Mouse (Mus musculus): Measurements from ENCODE around the gene Nrxn1. TPM values are rescaled to one million over a fixed set of nuclear protein-coding genes. Genes with fewer than 3 reads are reported as not detected.

The Nrxn1 gene
- total RNA-seq, 2 experiments from 2014 or later: 718 to 743 TPM

DNA sequence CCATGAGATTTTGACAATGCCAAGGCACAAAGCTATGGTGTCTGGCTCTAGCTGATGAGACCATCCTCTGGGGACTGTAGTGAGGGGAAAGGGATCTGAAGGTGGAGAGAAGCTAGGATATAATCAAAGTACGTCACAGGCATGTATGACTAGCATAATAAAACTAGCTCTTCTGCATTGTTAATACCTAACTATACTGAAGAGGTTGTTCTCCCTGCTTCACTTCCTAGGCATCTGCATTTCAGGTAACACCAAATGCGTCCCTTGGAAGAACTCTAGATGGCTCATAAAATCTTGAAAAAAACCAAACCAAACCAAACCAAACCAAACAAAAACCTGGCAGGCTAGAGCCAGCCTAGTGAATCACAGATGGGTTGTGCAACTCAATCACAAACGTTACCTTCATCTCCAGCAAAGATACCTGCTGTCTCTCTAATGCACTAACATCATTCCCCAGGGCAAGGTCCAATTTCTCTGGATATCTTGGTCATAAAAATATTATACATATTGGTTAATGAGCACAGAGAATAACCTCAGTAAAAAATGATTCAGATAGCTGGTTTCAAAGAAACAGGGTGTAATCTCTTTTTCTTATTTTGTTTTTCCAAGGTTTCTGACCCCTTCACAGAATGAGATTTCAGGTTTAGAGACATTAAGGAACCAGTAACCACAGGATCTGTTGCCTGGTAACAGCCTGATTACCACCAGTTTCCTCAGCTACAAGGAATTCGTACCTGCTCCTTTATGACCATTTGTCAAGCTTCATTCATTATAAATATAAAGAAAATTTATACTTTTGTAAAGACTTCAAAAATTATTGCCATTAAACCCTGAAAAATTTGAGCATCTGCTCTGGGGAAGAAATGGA is 256.5 kb downstream of the Nrxn1 start:
- no peak for DNase-seq (ENCODE audit: extremely low spot score in 1 of 2, low spot score in 2 of 2)
- intact Hi-C loops (cut with DNase I): no loop called here

DNA sequence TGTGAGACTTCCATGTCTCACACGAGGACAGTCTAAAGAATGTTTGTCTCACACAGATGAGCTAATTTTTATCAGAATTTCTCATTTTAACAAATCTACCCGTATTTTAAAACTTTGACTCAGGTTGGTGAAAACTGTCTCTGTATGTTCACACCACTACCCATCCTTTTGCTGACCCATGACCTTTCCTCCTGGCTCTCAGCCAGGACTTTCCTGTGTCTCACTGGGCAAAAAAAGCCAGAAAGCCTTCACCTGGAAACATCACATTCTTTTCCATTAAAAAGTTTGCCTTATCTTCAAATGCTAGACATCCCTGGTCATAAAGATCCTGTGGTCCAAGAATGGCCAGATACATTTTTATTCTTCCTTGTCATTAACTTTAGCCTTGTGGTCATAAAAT is 274.5 kb downstream of the Nrxn1 start:
- intact Hi-C loops (cut with DNase I): no loop called here
- DNase-seq (ENCODE audit: extremely low spot score in 1 of 2, low spot score in 2 of 2): peak in 1 of 2 experiments; percentile 29

GRCm38 (mm10) chr17:90817898-90818297 is 275.0 kb downstream of the Nrxn1 start:
- no peak for DNase-seq (ENCODE audit: extremely low spot score in 1 of 2, low spot score in 2 of 2)
- intact Hi-C loops (cut with DNase I): no loop called here

DNA sequence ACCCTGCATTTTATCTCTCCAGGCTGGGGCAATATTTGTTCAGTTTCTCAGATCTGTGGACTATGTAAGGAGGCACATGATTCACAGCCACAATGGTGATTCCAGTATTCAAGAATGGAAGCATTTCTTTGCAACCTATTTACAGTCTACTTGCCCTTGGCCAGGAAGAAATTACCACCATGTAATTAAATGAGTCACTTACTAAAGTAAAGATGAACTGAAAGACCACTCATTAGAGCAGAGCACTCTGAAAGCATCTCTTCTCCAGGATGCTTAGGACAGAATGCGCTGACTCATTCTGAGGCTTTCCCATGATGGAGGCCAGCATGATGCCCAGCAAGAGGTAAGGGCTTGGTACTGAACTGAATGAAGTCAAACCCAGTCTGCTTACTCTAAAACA is 277.6 kb downstream of the Nrxn1 start:
- no peak for DNase-seq (ENCODE audit: extremely low spot score in 1 of 2, low spot score in 2 of 2)
- intact Hi-C loops (cut with DNase I): no loop called here

DNA sequence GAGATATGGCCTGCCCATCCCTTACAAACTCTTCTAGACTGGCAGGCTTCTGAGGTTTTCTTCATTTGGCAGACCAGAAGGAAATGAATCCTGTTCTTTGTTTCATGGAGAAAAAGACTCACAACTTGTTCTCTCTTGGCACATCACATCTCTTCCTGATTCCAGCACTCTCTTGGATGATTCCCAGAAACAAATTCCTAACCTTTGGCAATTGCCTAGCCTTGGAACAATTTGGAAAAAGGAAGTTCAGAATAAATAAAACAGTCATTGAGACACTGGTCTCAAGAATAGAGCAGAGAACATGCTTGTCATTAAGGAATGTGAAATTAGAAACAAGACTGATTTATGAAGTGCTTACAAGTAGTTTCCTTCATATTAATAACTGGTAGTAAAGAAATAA is 279.1 kb downstream of the Nrxn1 start:
- DNase-seq (ENCODE audit: extremely low spot score in 1 of 2, low spot score in 2 of 2): peak in 1 of 2 experiments; percentile 49
- intact Hi-C loops (cut with DNase I): no loop called here

- no peak for DNase-seq (ENCODE audit: extremely low spot score in 1 of 2, low spot score in 2 of 2)
- intact Hi-C loops (cut with DNase I): no loop called here
Observed at GRCm38 (mm10) chr17:90812485-90812884, 280.4 kb downstream of the Nrxn1 start.

DNA sequence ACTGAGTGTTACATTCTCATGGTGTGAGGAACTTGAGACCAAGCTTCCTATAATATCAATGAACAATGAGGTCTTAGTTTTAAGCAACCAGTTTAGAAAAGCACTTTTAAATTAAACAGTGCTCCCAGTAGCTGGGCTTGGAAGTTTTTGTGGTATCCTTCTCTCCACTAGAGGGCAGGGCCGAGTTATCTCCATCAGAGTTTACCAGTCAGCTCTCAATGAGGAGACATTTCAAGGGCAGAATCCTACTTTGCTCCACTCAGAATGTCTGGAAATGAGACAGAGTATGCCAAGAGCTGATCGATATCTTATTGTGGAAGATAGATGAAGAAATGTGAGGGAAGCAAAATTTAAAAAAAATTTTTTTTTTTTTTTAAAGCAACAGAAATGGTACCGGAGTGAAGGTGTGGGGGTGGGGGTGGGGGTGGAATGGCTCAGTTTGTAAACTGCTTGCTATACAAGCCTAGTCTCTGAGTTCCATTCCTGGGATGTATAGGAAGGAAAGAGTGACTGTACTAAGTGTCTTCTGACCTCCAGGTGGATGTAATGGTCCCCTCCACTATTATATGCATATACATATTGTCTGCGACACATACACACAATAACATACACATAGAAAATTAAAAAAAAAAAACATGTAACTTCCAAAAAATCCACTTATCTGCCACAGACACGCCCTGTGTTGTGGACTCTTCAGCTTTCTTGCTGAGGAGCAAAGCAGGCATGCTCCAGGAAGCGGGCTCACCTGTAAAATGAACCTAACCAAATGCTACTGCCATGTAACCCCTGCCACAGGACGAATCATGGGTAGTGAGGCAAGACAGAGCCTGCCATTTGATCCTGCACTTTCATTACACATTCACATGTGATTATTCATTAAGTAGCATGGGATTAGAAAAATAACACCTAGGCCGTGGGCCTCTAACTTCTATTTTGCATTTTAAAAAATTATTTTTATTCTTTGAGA is 283.4 kb downstream of the Nrxn1 start:
- intact Hi-C loops (cut with DNase I): loop anchor here (5.0 kb wide), 1 partner anchor 278 kb away; no protein-coding TSS in a partner anchor
- peak; percentile 58 to 76 for DNase-seq (ENCODE audit: extremely low spot score in 1 of 2, low spot score in 2 of 2)

DNA sequence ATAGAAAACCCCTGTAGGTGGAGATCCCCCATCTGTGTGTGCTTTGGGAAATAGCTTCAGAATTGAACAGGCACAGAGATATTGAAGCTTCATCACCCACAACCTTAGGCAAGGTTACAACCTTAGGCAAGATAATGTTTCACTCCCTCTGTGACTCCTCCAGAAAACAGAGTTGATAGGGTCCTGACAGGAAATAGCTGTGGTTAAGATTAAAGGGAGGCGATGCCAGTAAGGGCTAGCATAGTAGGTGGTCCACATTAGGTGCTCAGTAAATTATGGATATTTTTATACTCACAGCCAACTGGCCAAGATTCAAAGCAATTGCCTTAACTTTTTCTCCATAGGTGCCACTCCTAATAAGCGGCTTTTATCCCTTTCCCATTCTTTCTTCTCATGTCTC is 284.6 kb downstream of the Nrxn1 start:
- intact Hi-C loops (cut with DNase I): loop anchor here (5.0 kb wide), 1 partner anchor 279 kb away; no protein-coding TSS in a partner anchor
- no peak for DNase-seq (ENCODE audit: extremely low spot score in 1 of 2, low spot score in 2 of 2)

DNA sequence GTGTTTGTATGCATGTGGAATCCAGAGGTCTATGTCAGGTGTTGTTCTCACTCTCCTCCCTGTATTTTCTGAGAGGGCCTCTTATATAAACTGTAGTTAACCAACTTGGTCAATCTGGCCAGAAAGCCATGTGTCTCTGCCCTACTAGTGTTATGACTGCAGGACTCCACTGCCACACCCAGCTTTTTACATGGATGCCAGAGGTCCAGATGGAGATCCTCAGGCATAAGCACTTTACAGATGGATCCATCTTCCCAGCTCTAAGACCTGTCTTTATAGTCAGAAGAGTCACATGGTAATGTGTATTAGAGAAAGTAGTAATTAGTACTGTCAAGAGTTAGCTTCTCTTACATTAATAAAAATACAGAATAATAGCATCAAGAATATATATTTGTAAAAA is 285.7 kb downstream of the Nrxn1 start:
- intact Hi-C loops (cut with DNase I): loop anchor here (5.0 kb wide), 1 partner anchor 280 kb away; no protein-coding TSS in a partner anchor
- DNase-seq (ENCODE audit: extremely low spot score in 1 of 2, low spot score in 2 of 2): no peak

- intact Hi-C loops (cut with DNase I): no loop called here
- no peak for DNase-seq (ENCODE audit: extremely low spot score in 1 of 2, low spot score in 2 of 2)
Observed at GRCm38 (mm10) chr17:90798689-90799088, 294.2 kb downstream of the Nrxn1 start.

DNA sequence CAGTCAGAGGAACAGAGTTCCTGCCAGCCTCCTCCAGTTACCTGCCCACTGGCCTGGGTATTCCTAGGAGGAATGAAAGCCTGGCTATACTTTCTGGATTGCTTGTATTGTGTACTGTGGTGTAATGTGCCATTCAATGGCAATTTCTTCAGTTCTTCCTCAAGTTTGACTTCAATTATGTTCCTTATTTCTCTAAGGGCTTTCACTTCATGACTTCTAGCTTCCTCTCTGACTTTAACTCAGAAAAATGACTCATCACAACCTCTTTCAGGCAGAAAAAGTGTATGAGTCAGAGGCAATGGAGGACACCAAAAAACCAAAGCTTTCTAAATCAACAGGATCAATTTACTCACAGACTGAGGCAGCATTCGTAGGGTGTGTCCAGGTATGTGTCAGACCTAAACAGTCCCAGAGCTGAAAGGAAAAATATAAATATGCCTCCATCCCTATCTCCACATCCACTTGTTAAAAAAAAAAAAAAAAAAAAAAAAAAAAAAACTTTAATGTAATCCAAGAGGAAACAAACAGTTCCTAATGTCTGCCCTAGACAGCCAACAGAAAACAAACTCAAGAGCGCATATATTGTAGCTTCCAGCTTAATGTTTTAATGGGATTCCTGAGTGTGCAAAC is 295.1 kb downstream of the Nrxn1 start:
- DNase-seq (ENCODE audit: extremely low spot score in 1 of 2, low spot score in 2 of 2): no peak
- intact Hi-C loops (cut with DNase I): no loop called here

DNA sequence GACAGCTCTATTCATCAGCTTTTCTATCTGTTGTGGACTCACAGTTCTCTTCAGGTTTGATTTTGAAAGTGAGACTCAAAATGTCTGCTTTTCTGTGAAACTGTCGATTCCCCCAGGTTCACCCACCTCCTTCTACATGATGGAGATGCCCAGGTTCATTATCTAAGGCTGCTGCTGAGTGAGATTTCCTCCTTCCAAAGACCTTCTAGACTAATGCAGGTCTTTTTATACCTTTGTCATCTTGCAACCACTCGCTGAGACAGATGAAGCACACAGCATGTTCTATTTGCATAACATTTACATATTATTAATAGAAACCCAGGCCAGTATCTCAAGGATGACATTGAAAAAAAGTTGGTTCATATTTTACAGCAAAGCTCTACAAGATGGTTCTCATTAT is 295.9 kb downstream of the Nrxn1 start:
- intact Hi-C loops (cut with DNase I): no loop called here
- no peak for DNase-seq (ENCODE audit: extremely low spot score in 1 of 2, low spot score in 2 of 2)

DNA sequence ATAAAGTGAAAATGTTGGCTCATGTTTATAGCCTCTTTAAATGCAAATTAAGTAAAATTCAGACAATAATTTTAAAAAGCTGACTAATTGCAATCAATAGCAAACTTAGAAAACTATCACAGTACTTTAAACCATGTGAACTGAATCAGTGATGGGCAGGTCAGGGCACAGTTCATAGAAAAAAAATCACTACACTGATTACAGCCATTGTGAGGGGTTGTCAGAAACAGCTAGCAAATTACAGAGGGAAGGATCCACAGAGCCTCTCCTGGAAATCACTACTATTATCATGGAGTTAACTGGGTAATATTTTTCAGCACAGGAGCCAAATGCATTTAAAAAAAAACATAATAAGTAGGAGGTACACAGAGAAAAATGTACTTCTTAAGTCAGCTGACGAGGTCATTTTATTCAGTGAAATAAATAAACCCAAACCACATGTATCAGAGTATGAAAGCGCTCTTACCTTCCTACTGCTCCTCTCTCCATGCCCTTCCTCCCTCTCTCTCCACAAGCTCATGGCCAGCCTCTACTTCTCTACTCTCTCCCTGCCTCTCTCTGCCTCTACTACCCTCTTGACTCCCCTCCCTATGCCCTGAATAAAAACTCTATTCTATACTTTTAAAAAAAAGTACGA is 304.3 kb downstream of the Nrxn1 start:
- intact Hi-C loops (cut with DNase I): no loop called here
- no peak for DNase-seq (ENCODE audit: extremely low spot score in 1 of 2, low spot score in 2 of 2)

DNA sequence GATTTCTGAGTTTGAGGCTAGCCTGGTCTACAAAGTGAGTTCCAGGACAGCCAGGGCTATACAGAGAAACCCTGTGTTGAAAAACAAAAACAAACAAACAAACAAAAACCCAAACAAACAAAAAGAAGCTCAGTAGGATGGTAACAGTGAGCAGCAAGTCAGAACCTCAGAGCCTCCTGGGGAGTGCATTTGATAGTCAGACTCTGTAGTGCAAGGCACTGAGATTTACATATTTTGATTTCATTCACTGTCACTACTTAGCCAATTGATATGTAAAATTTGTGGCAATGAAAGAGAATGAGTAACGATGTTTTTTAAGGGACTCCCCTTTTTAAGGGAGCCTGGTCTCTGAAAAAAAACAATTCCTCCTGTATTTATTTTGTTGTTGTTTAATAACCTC is 304.8 kb downstream of the Nrxn1 start:
- intact Hi-C loops (cut with DNase I): no loop called here
- DNase-seq (ENCODE audit: extremely low spot score in 1 of 2, low spot score in 2 of 2): no peak

- intact Hi-C loops (cut with DNase I): no loop called here
- DNase-seq (ENCODE audit: extremely low spot score in 1 of 2, low spot score in 2 of 2): no peak
Observed at GRCm38 (mm10) chr17:90787121-90787788, 305.6 kb downstream of the Nrxn1 start.

GRCm38 (mm10) chr17:90780481-90780880 is 312.4 kb downstream of the Nrxn1 start:
- intact Hi-C loops (cut with DNase I): no loop called here
- DNase-seq (ENCODE audit: extremely low spot score in 1 of 2, low spot score in 2 of 2): no peak

GRCm38 (mm10) chr17:90775397-90775796 is 317.5 kb downstream of the Nrxn1 start:
- DNase-seq (ENCODE audit: extremely low spot score in 1 of 2, low spot score in 2 of 2): no peak
- intact Hi-C loops (cut with DNase I): no loop called here

- DNase-seq (ENCODE audit: extremely low spot score in 1 of 2, low spot score in 2 of 2): no peak
- intact Hi-C loops (cut with DNase I): no loop called here
Observed at GRCm38 (mm10) chr17:90773233-90773632, 319.6 kb downstream of the Nrxn1 start.

Data from left cerebral cortex, postnatal 10 days (tissue).